Mouse (Mus musculus) neural tube, embryonic 15.5 days (tissue): Measurements from ENCODE around the gene Ubald1. TPM values are rescaled to one million over a fixed set of nuclear protein-coding genes. Genes with fewer than 3 reads are reported as not detected.

ENCODE experiments used
- ATAC-seq: fragments of 200-750 bp; cut with Nextera tagmentation; 2 replicates; pipeline ENCODE4 v1.8.0; 2017; ENCODE audit warnings: mild to moderate bottlenecking, moderate TSS enrichment, moderate library complexity; ENCODE audit not compliant: low FRiP score
- H3K27ac ChIP-seq: fragments of 300-500 bp; sonication (generic); replicated peaks from 2 replicates; pipeline ENCODE4 v1.5.1; 2015; ENCODE audit warnings: mild to moderate bottlenecking, inconsistent platforms
- H3K27me3 ChIP-seq: fragments of 300-500 bp; sonication (generic); replicated peaks from 2 replicates; pipeline ENCODE4 v1.6.1; 2015; ENCODE audit warnings: inconsistent platforms
- H3K36me3 ChIP-seq: fragments of 300-500 bp; sonication (generic); 2 replicates; pipeline ENCODE4 v1.6.1; 2015; ENCODE audit warnings: inconsistent platforms
- H3K4me1 ChIP-seq: fragments of 300-500 bp; sonication (generic); 2 replicates; pipeline ENCODE4 v1.6.1; 2015; ENCODE audit warnings: inconsistent platforms
- H3K4me2 ChIP-seq: fragments of 300-500 bp; sonication (generic); 2 replicates; pipeline ENCODE4 v1.6.1; 2015; ENCODE audit warnings: inconsistent platforms, mild to moderate bottlenecking, moderate library complexity
- H3K4me3 ChIP-seq: fragments of 300-500 bp; sonication (generic); replicated peaks from 2 replicates; pipeline ENCODE4 v1.5.1; 2015; ENCODE audit warnings: mild to moderate bottlenecking, inconsistent platforms
- H3K9ac ChIP-seq: fragments of 300-500 bp; sonication (generic); replicated peaks from 2 replicates; pipeline ENCODE4 v1.6.1; 2015; ENCODE audit warnings: mild to moderate bottlenecking, inconsistent platforms
- H3K9me3 ChIP-seq: fragments of 300-500 bp; sonication (generic); replicated peaks from 2 replicates; pipeline ENCODE4 v1.6.1; 2016; ENCODE audit warnings: inconsistent platforms
- WGBS: fragments of 180-500 bp; shearing (Covaris S2); methylation state at CpG from one replicate; pipeline ENCODE4 v1.1.7; 2015; ENCODE audit warnings: mixed read lengths; 5-methylcytosine and 5-hydroxymethylcytosine counted together
- polyA plus RNA-seq: library from polyadenylated mRNA; unstranded; fragments of >200 nt; fragmentation: Nextera tagmentation; extraction: Ambion mirVana; gene quantifications from 2 replicates; pipeline ENCODE4 v1.2.1, GENCODE M21; 2015

Ubald1 gene
- polyA plus RNA-seq, 1 experiment from 2014 or later, result 66.0 TPM

DNA sequence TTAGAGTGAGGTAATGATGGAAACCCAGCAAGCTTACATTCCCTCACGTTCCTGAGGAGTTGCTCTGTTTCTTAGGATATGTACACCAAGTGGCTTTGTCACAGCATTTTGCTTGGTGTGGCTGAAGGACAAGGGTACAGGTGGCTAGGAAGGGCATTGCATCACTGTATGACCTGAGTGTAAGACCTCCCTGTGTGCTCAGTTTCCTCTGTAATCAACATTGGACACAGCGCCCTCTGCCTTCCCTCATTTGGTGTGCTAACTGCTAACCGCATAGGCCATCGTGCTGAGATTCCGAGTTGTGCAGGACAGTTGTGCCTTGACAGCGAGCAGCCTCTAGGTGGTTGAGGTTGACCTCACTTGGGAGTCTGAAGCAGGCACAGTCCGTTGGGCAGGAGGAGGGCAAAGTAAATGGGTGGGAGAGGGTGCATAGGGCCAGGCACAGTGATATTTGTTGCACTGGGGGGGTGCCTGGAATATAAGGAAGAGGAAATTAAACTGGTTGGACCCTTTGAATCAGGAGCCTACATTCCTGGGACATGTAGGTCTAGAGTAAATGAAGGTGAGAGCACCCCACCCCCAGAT lies 17.1 kb upstream of the Ubald1 start:
- Histone ChIP-seq H3K4me3 (no peak overlapping the region), H3K27ac (no peak overlapping the region), H3K27me3 (no peaks in the 10 kb centered on the region), H3K4me2 (no peak overlapping the region), H3K4me1 (peaks cover 21% of the 10 kb centered on the region), H3K9me3 (no peaks in the 10 kb centered on the region), H3K9ac (no peak overlapping the region), H3K36me3 (no peaks in the 10 kb centered on the region)
- ATAC-seq, result no peak
- 56% methylated on average over 7 of the region's 7 CpGs for WGBS

DNA sequence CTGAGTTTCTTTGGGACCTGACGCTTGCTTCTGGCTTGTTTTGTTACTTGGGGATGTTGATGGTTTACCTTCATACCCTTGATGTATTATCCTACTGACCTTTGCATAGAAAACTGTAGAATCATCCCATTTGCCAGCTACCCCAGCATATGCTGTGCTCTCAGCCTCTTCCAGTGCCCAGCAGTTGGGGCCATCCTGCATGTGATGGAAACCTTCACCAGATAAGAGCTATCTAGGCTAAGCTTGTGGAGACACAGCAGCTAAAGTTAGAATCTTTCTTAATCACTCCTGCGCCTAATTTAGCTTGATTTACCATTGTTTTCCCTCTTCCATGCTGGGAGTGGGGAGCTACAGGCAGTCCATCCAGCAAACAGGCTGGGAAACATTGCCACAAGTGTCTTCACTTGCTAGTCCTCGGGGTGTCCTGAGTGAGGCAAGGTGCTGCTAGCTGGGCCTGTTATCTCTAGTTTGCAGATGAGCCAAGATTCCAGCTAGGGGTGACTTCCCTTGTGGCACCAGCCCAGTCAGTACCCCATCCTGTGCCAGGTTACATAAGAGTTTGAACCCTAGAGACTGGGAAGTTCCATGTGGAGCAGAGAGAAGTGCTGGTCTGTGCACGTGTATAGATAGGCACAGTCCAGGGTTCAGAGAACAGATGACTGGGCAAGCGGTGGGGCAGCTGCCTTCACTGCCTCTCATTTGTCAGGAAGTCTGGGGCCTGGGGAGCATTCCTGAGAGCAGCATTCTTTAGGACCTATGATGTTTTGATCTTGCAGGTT lies 16.3 kb upstream of the Ubald1 start:
- Histone ChIP-seq H3K4me3 (no peak overlapping the region), H3K27ac (no peak overlapping the region), H3K4me2 (no peak overlapping the region), H3K36me3 (no peaks in the 10 kb centered on the region), H3K4me1 (peaks cover 15% of the 10 kb centered on the region), H3K27me3 (no peaks in the 10 kb centered on the region), H3K9ac (no peak overlapping the region), H3K9me3 (no peaks in the 10 kb centered on the region)
- ATAC-seq, result no peak
- 77% methylated on average over 5 of the region's 5 CpGs for WGBS

DNA sequence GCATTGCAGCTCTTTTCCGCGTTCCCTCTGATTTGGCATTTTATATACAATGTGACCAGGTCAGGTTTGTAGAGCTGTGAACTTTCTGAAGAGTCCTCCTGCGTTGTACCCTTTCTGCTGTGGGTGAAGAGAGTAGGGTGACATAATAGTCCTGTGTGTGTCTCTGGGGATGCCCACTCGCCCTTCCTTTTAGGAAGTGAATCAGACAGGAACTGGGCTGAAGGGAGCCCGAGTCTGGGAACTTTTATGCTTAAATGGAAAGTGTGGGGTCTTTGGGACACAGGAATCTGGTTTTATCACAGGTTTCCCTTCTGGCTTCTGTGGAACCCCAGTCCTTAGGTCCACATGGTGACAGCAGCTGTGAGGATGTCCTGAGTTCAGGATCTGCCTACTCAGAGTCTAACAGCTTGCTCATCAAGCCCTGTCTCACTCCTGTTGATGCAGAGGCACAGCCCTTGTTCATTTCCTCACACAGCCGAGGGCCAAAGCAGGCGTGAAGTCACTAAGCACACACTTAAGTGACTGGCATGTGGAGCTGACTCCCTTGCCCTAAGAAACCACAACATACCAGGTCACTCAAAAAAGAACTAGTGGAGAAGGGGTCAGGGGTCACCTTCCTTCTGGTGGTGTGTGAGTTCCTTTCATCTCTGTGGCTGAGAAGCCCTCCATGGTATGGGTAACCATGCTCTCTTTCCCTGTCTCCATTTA lies 14.2 kb upstream of the Ubald1 start:
- Histone ChIP-seq H3K9ac (no peak overlapping the region), H3K27me3 (no peaks in the 10 kb centered on the region), H3K27ac (no peak overlapping the region), H3K4me3 (no peak overlapping the region), H3K4me1 (peaks cover 24% of the 10 kb centered on the region), H3K4me2 (no peak overlapping the region), H3K36me3 (no peaks in the 10 kb centered on the region), H3K9me3 (no peaks in the 10 kb centered on the region)
- 91% methylated on average over 7 of the region's 7 CpGs for WGBS
- no peak for ATAC-seq

DNA sequence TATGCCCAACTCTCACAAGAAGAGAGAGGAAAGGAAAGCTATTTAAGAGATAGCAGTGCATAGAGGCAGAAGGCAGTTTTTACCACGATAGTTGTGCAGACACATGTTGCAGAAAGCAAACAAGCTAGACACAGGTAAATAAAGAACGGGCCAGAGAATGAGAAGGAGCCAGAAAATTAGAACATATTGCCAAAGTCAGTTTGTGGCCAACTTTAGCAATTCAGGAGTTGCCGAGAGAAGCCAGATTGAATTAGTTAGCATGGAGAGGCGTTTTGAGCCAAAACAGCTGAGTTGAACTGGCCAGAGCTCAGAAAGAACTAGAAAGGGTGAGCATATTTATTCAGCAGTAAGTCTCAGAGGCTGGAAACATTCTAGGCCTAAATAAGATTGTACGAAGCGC lies 12.1 kb upstream of the Ubald1 start:
- peaks cover 45% of the 10 kb centered on the region for H3K4me1 ChIP-seq
- no peak overlapping the region for H3K9ac ChIP-seq
- WGBS, result 89% methylated on average over 6 of the region's 6 CpGs
- H3K9me3 ChIP-seq, result no peaks in the 10 kb centered on the region
- no peak overlapping the region for H3K4me2 ChIP-seq
- H3K4me3 ChIP-seq, result no peak overlapping the region
- no peaks in the 10 kb centered on the region for H3K27me3 ChIP-seq
- no peaks in the 10 kb centered on the region for H3K36me3 ChIP-seq
- no peak overlapping the region for H3K27ac ChIP-seq
- ATAC-seq, result no peak

DNA sequence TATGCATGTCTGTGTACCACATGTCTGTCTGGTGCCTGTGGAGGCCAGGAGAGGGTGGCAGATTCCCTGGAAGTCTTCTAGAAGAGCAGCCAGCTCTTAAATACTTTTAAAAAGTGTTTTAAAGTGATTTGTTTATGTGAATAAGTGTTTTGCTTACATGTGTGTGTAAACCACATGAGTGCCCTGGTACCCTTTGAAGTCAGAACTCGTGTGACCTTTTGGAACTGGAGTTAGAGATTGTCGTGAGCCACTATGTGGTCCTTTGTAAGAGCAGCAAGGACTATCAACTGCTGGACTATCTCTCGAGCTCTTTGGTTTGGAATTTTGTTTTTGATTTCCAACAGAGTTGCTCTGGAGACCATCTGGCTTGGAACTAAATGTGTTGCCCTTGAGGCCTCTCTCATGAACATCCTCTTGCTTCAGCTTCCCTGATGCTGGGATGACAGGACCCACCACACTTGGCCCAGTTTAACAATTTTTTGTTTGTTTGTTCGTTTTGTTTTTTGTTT lies 10.1 kb upstream of the Ubald1 start:
- no peak overlapping the region for H3K4me2 ChIP-seq
- no peaks in the 10 kb centered on the region for H3K27me3 ChIP-seq
- no peak overlapping the region for H3K27ac ChIP-seq
- H3K4me3 ChIP-seq, result no peak overlapping the region
- no peaks in the 10 kb centered on the region for H3K36me3 ChIP-seq
- no peak for ATAC-seq
- no peak overlapping the region for H3K9ac ChIP-seq
- no peaks in the 10 kb centered on the region for H3K9me3 ChIP-seq
- 78% methylated on average over 4 of the region's 4 CpGs for WGBS
- H3K4me1 ChIP-seq, result peaks cover 46% of the 10 kb centered on the region

DNA sequence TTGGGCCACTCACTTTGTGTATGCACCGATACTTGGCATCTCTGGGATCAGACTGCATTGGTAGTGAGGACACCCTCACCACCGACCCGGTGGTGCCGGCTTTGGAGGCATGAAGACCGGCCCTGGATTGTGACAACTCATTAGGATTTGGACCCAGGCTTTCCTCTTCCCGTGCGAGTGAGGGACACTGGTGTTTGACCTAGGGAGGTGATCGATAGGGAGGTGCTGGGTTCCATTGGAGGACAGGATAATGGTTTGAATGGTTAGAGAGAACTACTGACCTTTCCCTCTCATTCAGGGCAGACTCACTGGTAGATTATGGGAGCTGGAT lies 6.5 kb upstream of the Ubald1 start:
- Histone ChIP-seq H3K36me3 (no peaks in the 10 kb centered on the region), H3K9ac (peak overlapping the region; percentile 92), H3K9me3 (no peaks in the 10 kb centered on the region), H3K27me3 (no peaks in the 10 kb centered on the region), H3K4me2 (peak overlapping the region; percentile 81), H3K27ac (peak overlapping the region; percentile 92), H3K4me1 (peaks cover 52% of the 10 kb centered on the region), H3K4me3 (peak overlapping the region; percentile 95)
- peak; percentile 2; the same call in 1 of the 2 replicates for ATAC-seq
- WGBS, result 1% methylated on average over 8 of the region's 8 CpGs

DNA sequence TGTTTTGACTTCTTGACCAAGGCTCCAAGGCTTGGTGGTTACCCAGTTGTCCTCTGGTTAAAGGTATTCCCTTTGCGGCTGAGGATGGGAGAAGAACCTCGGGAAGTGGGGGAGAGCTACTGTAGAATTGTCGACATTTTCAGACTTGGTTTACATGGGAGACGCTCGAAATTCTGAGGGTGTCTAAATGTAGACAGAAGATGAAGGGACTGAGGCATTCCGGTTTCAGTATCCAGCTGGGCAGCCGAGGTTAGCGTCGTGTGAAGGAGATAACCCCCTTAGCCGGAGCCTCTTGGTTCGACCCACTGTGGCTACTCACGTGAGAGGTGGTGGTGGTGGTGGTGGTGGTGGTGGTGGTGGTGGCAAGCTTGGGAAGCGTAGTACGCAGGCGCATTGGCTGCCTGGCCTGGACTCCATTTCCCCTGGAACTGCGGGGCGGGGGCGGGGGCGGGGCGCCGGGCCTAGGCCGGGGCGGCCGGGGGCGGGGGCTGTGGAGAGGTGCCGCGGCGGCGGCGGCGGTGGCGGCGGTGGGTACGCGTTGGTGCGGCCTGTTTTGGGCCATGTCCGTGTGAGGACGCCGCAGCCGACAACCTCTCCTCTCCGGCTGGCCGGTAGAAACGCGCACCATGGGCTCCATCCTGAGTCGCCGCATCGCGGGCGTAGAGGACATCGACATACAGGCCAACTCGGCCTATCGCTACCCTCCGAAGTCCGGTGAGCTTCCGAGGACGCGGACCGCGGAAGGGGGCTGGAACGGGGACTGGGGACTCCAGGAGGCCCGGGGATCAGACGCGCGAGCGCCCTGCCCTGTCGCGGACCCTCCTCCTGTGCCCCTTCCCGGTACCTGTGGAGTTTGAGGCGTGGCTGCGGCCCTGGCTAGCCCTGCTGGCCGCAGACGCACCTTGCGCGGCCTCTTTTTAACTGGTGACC lies 5.9 kb upstream of the Ubald1 start, which contains the start of gene Mgrn1:
TSS of gene Mgrn1 (plus strand) at position 490 of the 930 bp plus-strand sequence.
- Histone ChIP-seq H3K9me3 (no peaks in the 10 kb centered on the region), H3K9ac (peak within 1 kb of the TSS; percentile 92), H3K4me1 (peaks cover 58% of the 10 kb centered on the region), H3K27ac (peak within 1 kb of the TSS; percentile 92), H3K36me3 (no peaks in the 10 kb centered on the region), H3K4me3 (peak within 1 kb of the TSS; percentile 95), H3K4me2 (peak within 1 kb of the TSS; percentile 81), H3K27me3 (no peaks in the 10 kb centered on the region)
- under 1% methylated on average over 61 of the region's 74 CpGs for WGBS
- ATAC-seq, result peak; percentile 86

DNA sequence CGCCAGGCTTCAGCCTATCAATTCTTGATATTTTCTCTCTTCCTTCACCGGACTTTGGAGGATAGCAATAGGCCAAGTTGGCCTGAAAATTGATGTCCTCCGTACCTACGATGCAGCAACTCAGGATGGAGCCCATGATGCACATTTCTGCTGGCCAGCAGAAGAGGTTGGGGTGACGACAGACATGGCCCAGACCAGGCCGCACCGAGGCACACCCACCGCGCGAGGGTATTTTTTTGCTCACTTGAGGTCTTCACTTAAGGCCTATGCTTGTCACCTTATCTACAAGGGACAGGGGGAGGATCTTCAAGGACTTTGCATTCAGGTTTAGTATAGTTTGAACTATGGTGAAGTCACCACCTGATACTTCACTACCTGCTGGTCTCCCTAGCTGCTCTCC lies 4.8 kb upstream of the Ubald1 start:
- H3K4me1 ChIP-seq, result peaks cover 54% of the 10 kb centered on the region
- no peak for ATAC-seq
- H3K27ac ChIP-seq, result peak overlapping the region; percentile 92
- H3K9me3 ChIP-seq, result no peaks in the 10 kb centered on the region
- H3K9ac ChIP-seq, result no peak overlapping the region
- peak overlapping the region; percentile 95 for H3K4me3 ChIP-seq
- H3K4me2 ChIP-seq, result peak overlapping the region; percentile 81
- no peaks in the 10 kb centered on the region for H3K36me3 ChIP-seq
- WGBS, result 93% methylated on average over 10 of the region's 10 CpGs
- H3K27me3 ChIP-seq, result no peaks in the 10 kb centered on the region

DNA sequence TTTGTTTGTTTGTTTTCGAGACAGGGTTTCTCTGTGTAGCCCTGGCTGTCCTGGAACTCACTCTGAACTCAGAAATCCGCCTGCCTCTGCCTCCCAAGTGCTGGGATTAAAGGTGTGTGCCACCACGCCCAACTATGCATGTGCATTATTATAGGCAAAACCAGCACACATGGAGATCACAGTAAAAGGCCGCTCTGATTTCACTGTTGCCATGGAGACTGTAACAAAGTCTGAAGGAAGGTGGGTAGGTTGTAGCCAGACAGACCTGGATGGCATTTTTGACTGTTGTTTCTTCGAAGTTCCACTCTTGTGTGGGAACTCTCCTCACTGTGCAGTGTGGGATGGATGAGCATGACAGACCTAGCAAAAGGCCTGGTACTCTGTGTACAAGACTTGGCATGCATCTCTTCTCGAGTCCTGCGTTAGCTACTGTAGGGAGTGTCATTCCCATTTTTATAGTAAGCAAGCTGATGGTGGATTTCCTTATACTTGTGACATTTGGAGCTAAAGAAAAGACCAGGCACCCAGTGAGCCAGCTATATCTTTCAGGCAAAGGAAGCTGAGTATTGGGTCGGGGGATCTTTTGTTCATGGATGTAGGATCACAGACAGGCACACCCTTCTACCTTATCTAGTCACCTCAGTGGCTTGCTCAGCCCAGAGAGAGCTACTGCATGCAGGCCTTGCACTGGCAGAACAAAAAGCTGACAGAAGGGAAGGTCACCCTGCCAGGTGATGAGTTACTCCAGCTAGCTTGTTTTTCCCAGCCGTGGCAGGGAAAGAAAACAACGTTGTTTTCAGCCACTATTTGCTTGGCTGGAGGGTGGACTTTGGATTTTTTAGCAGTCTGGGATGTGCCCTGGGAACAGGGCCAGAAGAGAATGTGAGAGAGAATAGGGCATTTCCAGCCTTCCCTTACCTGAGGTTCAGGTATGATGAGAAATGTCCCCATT lies 1.6 kb upstream of the Ubald1 start:
- H3K4me3 ChIP-seq, result peak overlapping the region; percentile 89
- peak overlapping the region; percentile 91 for H3K9ac ChIP-seq
- no peaks in the 10 kb centered on the region for H3K27me3 ChIP-seq
- no peaks in the 10 kb centered on the region for H3K9me3 ChIP-seq
- WGBS, result 77% methylated on average over 10 of the region's 10 CpGs
- ATAC-seq, result no peak
- H3K36me3 ChIP-seq, result no peaks in the 10 kb centered on the region
- H3K27ac ChIP-seq, result peak overlapping the region; percentile 99
- peak overlapping the region; percentile 79 for H3K4me2 ChIP-seq
- H3K4me1 ChIP-seq, result peaks cover 44% of the 10 kb centered on the region

DNA sequence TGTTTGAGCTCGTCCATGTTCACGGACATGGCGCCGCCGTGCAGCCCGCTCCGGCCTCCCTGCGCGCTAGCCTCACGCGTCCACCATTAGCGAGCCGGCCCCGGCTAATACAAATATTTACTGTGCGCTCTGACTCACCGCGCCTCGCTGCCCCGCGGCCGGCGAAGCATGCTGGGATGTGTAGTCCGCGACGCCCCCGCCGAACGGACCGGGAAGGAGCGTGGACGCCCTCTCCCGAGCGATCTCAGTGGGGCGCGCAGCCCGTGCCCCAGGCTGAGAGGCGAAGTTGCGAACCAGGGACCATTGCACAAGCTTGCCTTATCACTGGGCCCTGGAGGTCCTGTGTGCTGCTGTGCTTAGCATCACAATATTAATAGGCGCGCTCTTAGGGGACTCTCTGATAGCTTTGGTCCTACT lies 399 bp downstream of the Ubald1 start:
- Histone ChIP-seq H3K27ac (peak overlapping the region; percentile 99), H3K36me3 (peaks cover 14% of the 10 kb centered on the region), H3K4me1 (peaks cover 52% of the 10 kb centered on the region), H3K4me3 (peak overlapping the region; percentile 89), H3K9me3 (no peaks in the 10 kb centered on the region), H3K4me2 (peak overlapping the region; percentile 83), H3K9ac (peak overlapping the region; percentile 81), H3K27me3 (no peaks in the 10 kb centered on the region)
- WGBS, result under 1% methylated on average over 40 of the region's 40 CpGs
- peak; percentile 80 for ATAC-seq
